Mouse (Mus musculus): ENCODE results near the gene Gzmd. TPM values are rescaled to one million over a fixed set of nuclear protein-coding genes. Genes with fewer than 3 reads are reported as not detected.

Gzmd gene
- total RNA-seq, 1 experiment, result 0.89 TPM

- Histone ChIP-seq H3K27ac (ENCODE audit: insufficient read depth, low read depth, low read length, poor library complexity, severe bottlenecking) (no peak overlapping the region), H3K9ac (ENCODE audit: insufficient read depth, low read depth, low read length, poor library complexity, severe bottlenecking) (no peak overlapping the region), H3K4me3 (ENCODE audit: insufficient read depth in 1 of 2, low read depth in 1 of 2, low read length in 2 of 2, poor library complexity in 1 of 2, severe bottlenecking in 1 of 2) (no peak overlapping the region), H3K9me3 (ENCODE audit: control insufficient read depth, insufficient read depth, low read depth, low read length) (no peaks in the 10 kb centered on the region), H3K4me1 (ENCODE audit: control insufficient read depth in 2 of 2, insufficient read depth in 2 of 2, low read length in 2 of 2, poor library complexity in 1 of 2) (no peaks in the 10 kb centered on the region), H3K36me3 (ENCODE audit: control insufficient read depth, insufficient read depth, low read length, poor library complexity, severe bottlenecking) (no peaks in the 10 kb centered on the region)
- in situ Hi-C loops (cut with MboI; ENCODE audit: low sequenced_read_pairs in 2 of 2, unreplicated experiment in 2 of 2), result no loop called here
- no peak for DNase-seq (ENCODE audit: low read depth, low spot score)
- TF ChIP-seq ZNF384 (IDR thresholded peaks at IDR 0.05; ENCODE audit: low read depth, low read length), result no peak
- TF ChIP-seq HCFC1 (IDR thresholded peaks at IDR 0.05; ENCODE audit: borderline replicate concordance, insufficient read depth, low read length), result no peak
- TF ChIP-seq MAFK (IDR thresholded peaks at IDR 0.05; ENCODE audit: insufficient read depth, low read depth, low read length), result no peak
- no peak for TF ChIP-seq CHD2 (IDR thresholded peaks at IDR 0.05; ENCODE audit: low read depth, low read length)
- TF ChIP-seq ZC3H11A (IDR thresholded peaks at IDR 0.05; ENCODE audit: borderline replicate concordance, low read depth, low read length), result no peak
These were observed 50.4 kb downstream of the Gzmd start for GRCm38 (mm10) chr14:56082016-56082415.

Other genes starting within 250 kb of the Gzmd start
- 0.04 and 0.11 TPM in 2 replicates for gene Cbln3, start 248.2 kb downstream of the Gzmd start, total RNA-seq (2012; rRNA removed)
- gene Khnyn, start 247.7 kb downstream of the Gzmd start, total RNA-seq (2012; rRNA removed), result 7.2 and 15.8 TPM in 2 replicates
- 8.2 and 11.1 TPM in 2 replicates for gene Sdr39u1, start 232.3 kb downstream of the Gzmd start, total RNA-seq (2012; rRNA removed)
- gene Cma1, start 187.9 kb downstream of the Gzmd start, total RNA-seq (2012; rRNA removed), result not detected in 2 replicates
- gene Cma2, start 181.6 kb downstream of the Gzmd start, total RNA-seq (2012; rRNA removed), result not detected in 2 replicates
- gene Mcpt1, start 114.6 kb downstream of the Gzmd start, total RNA-seq (2012; rRNA removed), result not detected in 2 replicates
- gene Mcpt9, start 102.1 kb downstream of the Gzmd start, total RNA-seq (2012; rRNA removed), result not detected in 2 replicates
- not detected in 2 replicates for gene Mcpt2, start 90.6 kb downstream of the Gzmd start, total RNA-seq (2012; rRNA removed)
- gene Mcpt4, start 70.3 kb downstream of the Gzmd start, total RNA-seq (2012; rRNA removed), result not detected in 2 replicates
- gene Mcpt8, start 47.3 kb downstream of the Gzmd start, total RNA-seq (2012; rRNA removed), result 0.26 and 0.31 TPM in 2 replicates
- gene Ctsg, start 30.0 kb downstream of the Gzmd start, total RNA-seq (2012; rRNA removed), result not detected in 2 replicates
- gene Gzme, start 12.0 kb downstream of the Gzmd start, total RNA-seq (2012; rRNA removed), result 0.98 and 1.2 TPM in 2 replicates
- not detected in 2 replicates for gene Gzmg, start 27.0 kb upstream of the Gzmd start, total RNA-seq (2012; rRNA removed)
- 0.22 TPM in 1 of 2 replicates, not detected in the other for gene Gzmn, start 42.0 kb upstream of the Gzmd start, total RNA-seq (2012; rRNA removed)
- not detected in 2 replicates for gene Gzmf, start 78.8 kb upstream of the Gzmd start, total RNA-seq (2012; rRNA removed)
- gene Gzmc, start 102.0 kb upstream of the Gzmd start, total RNA-seq (2012; rRNA removed), result not detected in 2 replicates
- not detected in 2 replicates for gene Gzmb, start 129.7 kb upstream of the Gzmd start, total RNA-seq (2012; rRNA removed)
- gene Atp12a, start 232.5 kb upstream of the Gzmd start, total RNA-seq (2012; rRNA removed), result 2.1 and 3.5 TPM in 2 replicates

Data from ES-E14 (cell line).